ENCODE assay signal across 13 mouse cellular contexts in genomic region chr4:13335401-13335800, GRCm38 (mm10).
DNase-seq lines count a peak whose midpoint lies in the region; ATAC-seq lines count a peak whose summit lies in the region.
"Had no signal": no experiment of that assay in that cellular context is flagged by ENCODE, and none has a peak within 500 bp of the region (broad histone marks: within the 10 kb centered on the region; RNA-seq: fewer than 3 reads in every experiment).

No protein-coding gene starts in this region.

- no peak overlapping the region for H3K4me2 ChIP-seq in forebrain, embryonic 16.5 days (ENCODE audit: low read length)
- H3K4me2 ChIP-seq in kidney, embryonic 14.5 days (replicated peaks; ENCODE audit: low read depth, low read length) = no peak overlapping the region
- H3K4me2 ChIP-seq in heart, embryonic 11.5 days = no peak overlapping the region
- H3K4me2 ChIP-seq: liver, embryonic 12.5 days had no signal

- H3K9ac ChIP-seq in forebrain, embryonic 16.5 days (replicated peaks; ENCODE audit: low read depth, low read length) = no peak overlapping the region
- H3K9ac ChIP-seq in kidney, embryonic 14.5 days (ENCODE audit: low read depth, low read length) = no peak overlapping the region
- no peak overlapping the region for H3K9ac ChIP-seq in heart, embryonic 11.5 days (ENCODE audit: low read depth, low read length)
- H3K9ac ChIP-seq: liver, embryonic 12.5 days had no signal

- no peak overlapping the region for H3K27ac ChIP-seq in forebrain, embryonic 16.5 days (ENCODE audit: low read length)
- H3K27ac ChIP-seq in kidney, embryonic 14.5 days (ENCODE audit: low read depth, low read length) = no peak overlapping the region
- H3K27ac ChIP-seq in heart, embryonic 11.5 days (ENCODE audit: low read depth, low read length) = no peak overlapping the region
- H3K27ac ChIP-seq: liver, embryonic 12.5 days had no signal

- no peaks in the 10 kb centered on the region for H3K9me3 ChIP-seq in forebrain, embryonic 16.5 days (ENCODE audit: control insufficient read depth, low read length)
- H3K9me3 ChIP-seq in kidney, embryonic 14.5 days (ENCODE audit: control insufficient read depth, low read length) = no peaks in the 10 kb centered on the region
- no peaks in the 10 kb centered on the region for H3K9me3 ChIP-seq in heart, embryonic 11.5 days (replicated peaks; ENCODE audit: control insufficient read depth, low read length)
- H3K9me3 ChIP-seq: liver, embryonic 12.5 days had no signal

- whole genome bisulfite sequencing in forebrain, embryonic 16.5 days = 11% methylated on average over 2 of the region's 2 CpGs
- WGBS in kidney, embryonic 14.5 days = 46% methylated on average over 2 of the region's 2 CpGs
- WGBS in heart, embryonic 11.5 days (ENCODE audit: insufficient replicate concordance) = 55% methylated on average over 2 of the region's 2 CpGs

- peaks cover 12% of the 10 kb centered on the region for H3K4me1 ChIP-seq in forebrain, embryonic 16.5 days (replicated peaks; ENCODE audit: control insufficient read depth, insufficient read depth, low read length)
- no peaks in the 10 kb centered on the region for H3K4me1 ChIP-seq in kidney, embryonic 14.5 days (ENCODE audit: control insufficient read depth, insufficient read depth, low read length)
- no peaks in the 10 kb centered on the region for H3K4me1 ChIP-seq in heart, embryonic 11.5 days (ENCODE audit: control insufficient read depth, insufficient read depth, low read length)
- H3K4me1 ChIP-seq: liver, embryonic 12.5 days had no signal

- H3K36me3 ChIP-seq in forebrain, embryonic 16.5 days (ENCODE audit: control insufficient read depth, insufficient read depth) = no peaks in the 10 kb centered on the region
- H3K36me3 ChIP-seq in kidney, embryonic 14.5 days (ENCODE audit: control insufficient read depth, insufficient read depth, low read length) = no peaks in the 10 kb centered on the region
- no peaks in the 10 kb centered on the region for H3K36me3 ChIP-seq in heart, embryonic 11.5 days (ENCODE audit: control insufficient read depth, insufficient read depth, low read length)
- H3K36me3 ChIP-seq: liver, embryonic 12.5 days had no signal

- no peak overlapping the region for H3K4me3 ChIP-seq in forebrain, embryonic 16.5 days (replicated peaks; ENCODE audit: low read length)
- no peak overlapping the region for H3K4me3 ChIP-seq in kidney, embryonic 14.5 days (ENCODE audit: low read length)
- no peak overlapping the region for H3K4me3 ChIP-seq in heart, embryonic 11.5 days (ENCODE audit: low read depth, low read length)
- H3K4me3 ChIP-seq: liver, embryonic 12.5 days; myocyte had no signal

- no peaks in the 10 kb centered on the region for H3K27me3 ChIP-seq in forebrain, embryonic 16.5 days (replicated peaks; ENCODE audit: control insufficient read depth, insufficient read depth, low read length)
- H3K27me3 ChIP-seq in kidney, embryonic 14.5 days (ENCODE audit: control insufficient read depth, insufficient read depth, low read length) = no peaks in the 10 kb centered on the region
- no peaks in the 10 kb centered on the region for H3K27me3 ChIP-seq in heart, embryonic 11.5 days (ENCODE audit: control insufficient read depth, insufficient read depth, low read length)
- H3K27me3 ChIP-seq: liver, embryonic 12.5 days had no signal

- peak; percentile 68; the same call in 1 of the 2 replicates for ATAC-seq in forebrain, embryonic 16.5 days
- ATAC-seq in kidney, embryonic 14.5 days (ENCODE audit: low FRiP score, low TSS enrichment) = no peak
- ATAC-seq in megakaryocyte-erythroid progenitor cell, adult 5-6 weeks (replicated peaks; ENCODE audit: low FRiP score, low TSS enrichment, poor library complexity, severe bottlenecking) = no peak
- no peak for ATAC-seq in heart, embryonic 11.5 days (replicated peaks; ENCODE audit: insufficient number of reproducible peaks, low FRiP score, low TSS enrichment)
- ATAC-seq: liver, embryonic 12.5 days had no signal

- peak; percentile 21 for DNase-seq in urinary bladder, postnatal 14 days (ENCODE audit: low spot score)
- no peak for DNase-seq in urinary bladder, adult 2 months (ENCODE audit: low spot score)
- DNase-seq in lung, postnatal 36 days = peak; percentile 32
- DNase-seq in retina, postnatal 1 day = peak; percentile 79
- DNase-seq: cerebellum, adult 8-10 months; kidney, adult 18-20 months; thymus, postnatal 25 days had no signal
